Mouse (Mus musculus): ENCODE data around the gene Neu1. TPM values are rescaled to one million over a fixed set of nuclear protein-coding genes. Genes with fewer than 3 reads are reported as not detected.
A peak's percentile ranks its signal among the peaks of the same experiment; 100 is the strongest.

Neu1 gene
- polyA plus RNA-seq, 1 experiment: 68.8 TPM

- TF ChIP-seq CTCF (IDR thresholded peaks at IDR 0.05; ENCODE audit: extremely low read depth, insufficient read length, insufficient replicate concordance, low read depth, low read length) (peak; percentile 20; the same call in 1 of the 2 replicates), POLR2A (IDR thresholded peaks at IDR 0.05; ENCODE audit: low read depth, low read length) (no peak)
- H3K27ac ChIP-seq (ENCODE audit: insufficient read depth, low read depth, low read length): no peak overlapping the region
- peaks cover 2% of the 10 kb centered on the region; the same call in 1 of the 2 replicates for H3K4me1 ChIP-seq (ENCODE audit: control insufficient read depth, insufficient read depth, insufficient read length, low read length)
- 53% methylated on average over 6 of the region's 6 CpGs for WGBS
- peaks cover 15% of the 10 kb centered on the region for H3K36me3 ChIP-seq (ENCODE audit: control insufficient read depth, insufficient read depth, low read length)
- H3K27me3 ChIP-seq (ENCODE audit: control insufficient read depth, insufficient read depth, low read length): no peaks in the 10 kb centered on the region
- no peak overlapping the region for H3K4me3 ChIP-seq (ENCODE audit: low read depth, low read length)
Observed at GRCm38 (mm10) chr17:34922939-34923338, 8.1 kb upstream of the Neu1 start.

GRCm38 (mm10) chr17:34924258-34924657 lies 6.8 kb upstream of the Neu1 start:
- no peak for TF ChIP-seq CTCF (IDR thresholded peaks at IDR 0.05; ENCODE audit: extremely low read depth, insufficient read length, insufficient replicate concordance, low read depth, low read length)
- TF ChIP-seq POLR2A (IDR thresholded peaks at IDR 0.05; ENCODE audit: low read depth, low read length): no peak
- no peaks in the 10 kb centered on the region for H3K4me1 ChIP-seq (ENCODE audit: control insufficient read depth, insufficient read depth, insufficient read length, low read length)
- H3K36me3 ChIP-seq (ENCODE audit: control insufficient read depth, insufficient read depth, low read length): peaks cover 20% of the 10 kb centered on the region
- no peak overlapping the region for H3K4me3 ChIP-seq (ENCODE audit: low read depth, low read length)
- WGBS: 73% methylated on average over 5 of the region's 5 CpGs
- no peak overlapping the region for H3K27ac ChIP-seq (ENCODE audit: insufficient read depth, low read depth, low read length)
- no peaks in the 10 kb centered on the region for H3K27me3 ChIP-seq (ENCODE audit: control insufficient read depth, insufficient read depth, low read length)

GRCm38 (mm10) chr17:34927306-34928019 lies 3.6 kb upstream of the Neu1 start:
- TF ChIP-seq CTCF (IDR thresholded peaks at IDR 0.05; ENCODE audit: extremely low read depth, insufficient read length, insufficient replicate concordance, low read depth, low read length) (no peak), POLR2A (IDR thresholded peaks at IDR 0.05; ENCODE audit: low read depth, low read length) (no peak)
- peaks cover 21% of the 10 kb centered on the region for H3K36me3 ChIP-seq (ENCODE audit: control insufficient read depth, insufficient read depth, low read length)
- H3K27ac ChIP-seq (ENCODE audit: insufficient read depth, low read depth, low read length): no peak overlapping the region
- no peaks in the 10 kb centered on the region for H3K27me3 ChIP-seq (ENCODE audit: control insufficient read depth, insufficient read depth, low read length)
- no peak overlapping the region for H3K4me3 ChIP-seq (ENCODE audit: low read depth, low read length)
- peaks cover 6% of the 10 kb centered on the region for H3K4me1 ChIP-seq (ENCODE audit: control insufficient read depth, insufficient read depth, insufficient read length, low read length)
- 90% methylated on average over 18 of the region's 18 CpGs for WGBS

GRCm38 (mm10) chr17:34928841-34929240 lies 2.2 kb upstream of the Neu1 start:
- TF ChIP-seq POLR2A (IDR thresholded peaks at IDR 0.05; ENCODE audit: low read depth, low read length) (no peak), CTCF (IDR thresholded peaks at IDR 0.05; ENCODE audit: extremely low read depth, insufficient read length, insufficient replicate concordance, low read depth, low read length) (no peak)
- H3K27ac ChIP-seq (ENCODE audit: insufficient read depth, low read depth, low read length): no peak overlapping the region
- peaks cover 8% of the 10 kb centered on the region for H3K4me1 ChIP-seq (ENCODE audit: control insufficient read depth, insufficient read depth, insufficient read length, low read length)
- 82% methylated on average over 4 of the region's 4 CpGs for WGBS
- H3K36me3 ChIP-seq (ENCODE audit: control insufficient read depth, insufficient read depth, low read length): peaks cover 21% of the 10 kb centered on the region
- no peaks in the 10 kb centered on the region for H3K27me3 ChIP-seq (ENCODE audit: control insufficient read depth, insufficient read depth, low read length)
- H3K4me3 ChIP-seq (ENCODE audit: low read depth, low read length): no peak overlapping the region

- Histone ChIP-seq H3K4me3 (ENCODE audit: low read depth, low read length) (peak overlapping the region; percentile 81), H3K4me1 (ENCODE audit: control insufficient read depth, insufficient read depth, insufficient read length, low read length) (peaks cover 16% of the 10 kb centered on the region), H3K27me3 (ENCODE audit: control insufficient read depth, insufficient read depth, low read length) (no peaks in the 10 kb centered on the region), H3K27ac (ENCODE audit: insufficient read depth, low read depth, low read length) (0 out of 2 replicates have a peak overlapping the region, but pooled peaks have one; percentile 10), H3K36me3 (ENCODE audit: control insufficient read depth, insufficient read depth, low read length) (peaks cover 33% of the 10 kb centered on the region)
- TF ChIP-seq CTCF (IDR thresholded peaks at IDR 0.05; ENCODE audit: extremely low read depth, insufficient read length, insufficient replicate concordance, low read depth, low read length) (no peak), POLR2A (IDR thresholded peaks at IDR 0.05; ENCODE audit: low read depth, low read length) (no peak)
- WGBS: 3% methylated on average over 14 of the region's 14 CpGs
Observed at GRCm38 (mm10) chr17:34931735-34932098, 664 bp downstream of the Neu1 start.

GRCm38 (mm10) chr17:34932287-34932686 lies 1.2 kb downstream of the Neu1 start:
- Histone ChIP-seq H3K36me3 (ENCODE audit: control insufficient read depth, insufficient read depth, low read length) (peaks cover 33% of the 10 kb centered on the region), H3K27me3 (ENCODE audit: control insufficient read depth, insufficient read depth, low read length) (no peaks in the 10 kb centered on the region), H3K27ac (ENCODE audit: insufficient read depth, low read depth, low read length) (no peak overlapping the region), H3K4me1 (ENCODE audit: control insufficient read depth, insufficient read depth, insufficient read length, low read length) (peaks cover 16% of the 10 kb centered on the region), H3K4me3 (ENCODE audit: low read depth, low read length) (peak overlapping the region; percentile 81)
- TF ChIP-seq CTCF (IDR thresholded peaks at IDR 0.05; ENCODE audit: extremely low read depth, insufficient read length, insufficient replicate concordance, low read depth, low read length) (no peak), POLR2A (IDR thresholded peaks at IDR 0.05; ENCODE audit: low read depth, low read length) (no peak)
- 48% methylated on average over 8 of the region's 8 CpGs for WGBS

GRCm38 (mm10) chr17:34934031-34934430 lies 3.0 kb downstream of the Neu1 start:
- H3K4me1 ChIP-seq (ENCODE audit: control insufficient read depth, insufficient read depth, insufficient read length, low read length): peaks cover 16% of the 10 kb centered on the region
- no peak overlapping the region for H3K27ac ChIP-seq (ENCODE audit: insufficient read depth, low read depth, low read length)
- H3K4me3 ChIP-seq (ENCODE audit: low read depth, low read length): peak overlapping the region; percentile 40
- 73% methylated on average over 24 of the region's 24 CpGs for WGBS
- H3K27me3 ChIP-seq (ENCODE audit: control insufficient read depth, insufficient read depth, low read length): no peaks in the 10 kb centered on the region
- H3K36me3 ChIP-seq (ENCODE audit: control insufficient read depth, insufficient read depth, low read length): peaks cover 20% of the 10 kb centered on the region
- TF ChIP-seq CTCF (IDR thresholded peaks at IDR 0.05; ENCODE audit: extremely low read depth, insufficient read length, insufficient replicate concordance, low read depth, low read length) (no peak), POLR2A (IDR thresholded peaks at IDR 0.05; ENCODE audit: low read depth, low read length) (no peak)

Measured in small intestine, adult 2 months (tissue).